Comparison of ENCODE assay signal across 36 mouse cellular contexts in genomic region chr11:89360895-89361294, GRCm38 (mm10). TPM values are rescaled to one million over a fixed set of nuclear protein-coding genes. Genes with fewer than 3 reads are reported as not detected.
"Had no signal": no experiment of that assay in that cellular context is flagged by ENCODE, and none has a peak within 500 bp of the region (broad histone marks: within the 10 kb centered on the region; RNA-seq: fewer than 3 reads in every experiment).

No protein-coding gene starts in this region.

- H3K27me3 ChIP-seq: limb, embryonic 12.5 days; limb, embryonic 13.5 days; limb, embryonic 15.5 days; liver, embryonic 12.5 days; liver, embryonic 13.5 days; liver, embryonic 15.5 days; lung, embryonic 15.5 days; megakaryocyte, embryonic 14.5 days; midbrain, embryonic 12.5 days; midbrain, embryonic 13.5 days; midbrain, embryonic 15.5 days; neural tube, embryonic 12.5 days had no signal

- DNase-seq: left cerebral cortex, postnatal 4 days; liver; liver, embryonic 13.5 days; liver, postnatal 0 days; lung, adult 18-20 months; lung, adult 2 months; lung, postnatal 10 days; lung, postnatal 14 days; lung, postnatal 36 days; midbrain, embryonic 14.5 days had no signal

- H3K4me3 ChIP-seq: limb, embryonic 10.5 days; limb, embryonic 12.5 days; limb, embryonic 13.5 days; limb, embryonic 15.5 days; liver, embryonic 12.5 days; liver, embryonic 13.5 days; liver, embryonic 15.5 days; lung, embryonic 15.5 days; megakaryocyte, embryonic 14.5 days; midbrain, embryonic 10.5 days; midbrain, embryonic 12.5 days; midbrain, embryonic 13.5 days; midbrain, embryonic 15.5 days; myocyte; neural tube, embryonic 12.5 days had no signal

- H3K4me2 ChIP-seq: limb, embryonic 12.5 days; limb, embryonic 13.5 days; limb, embryonic 15.5 days; liver, embryonic 11.5 days; liver, embryonic 12.5 days; liver, embryonic 13.5 days; liver, embryonic 15.5 days; lung, embryonic 14.5 days; lung, embryonic 15.5 days; midbrain, embryonic 11.5 days; midbrain, embryonic 12.5 days; midbrain, embryonic 13.5 days; midbrain, embryonic 15.5 days; neural tube, embryonic 12.5 days had no signal

- H3K9me3 ChIP-seq: limb, embryonic 10.5 days; limb, embryonic 12.5 days; limb, embryonic 13.5 days; limb, embryonic 15.5 days; liver, embryonic 12.5 days; liver, embryonic 13.5 days; liver, embryonic 15.5 days; lung, embryonic 15.5 days; midbrain, embryonic 10.5 days; midbrain, embryonic 12.5 days; midbrain, embryonic 13.5 days; midbrain, embryonic 15.5 days; neural tube, embryonic 12.5 days had no signal

- H3K36me3 ChIP-seq: limb, embryonic 10.5 days; limb, embryonic 12.5 days; limb, embryonic 13.5 days; limb, embryonic 15.5 days; liver, embryonic 12.5 days; liver, embryonic 13.5 days; liver, embryonic 15.5 days; lung, embryonic 15.5 days; midbrain, embryonic 10.5 days; midbrain, embryonic 12.5 days; midbrain, embryonic 13.5 days; midbrain, embryonic 15.5 days; neural tube, embryonic 12.5 days had no signal

- H3K4me1 ChIP-seq: liver, embryonic 12.5 days; liver, embryonic 13.5 days; liver, embryonic 15.5 days; megakaryocyte, embryonic 14.5 days had no signal

- ATAC-seq: liver, embryonic 12.5 days; liver, postnatal 0 days; midbrain, embryonic 13.5 days; midbrain, embryonic 15.5 days; midbrain, embryonic 16.5 days had no signal

- H3K27ac ChIP-seq: limb, embryonic 10.5 days; limb, embryonic 12.5 days; limb, embryonic 13.5 days; limb, embryonic 15.5 days; liver, embryonic 12.5 days; liver, embryonic 13.5 days; liver, embryonic 14.5 days; liver, embryonic 15.5 days; macrophage; midbrain, embryonic 10.5 days; midbrain, embryonic 12.5 days; midbrain, embryonic 13.5 days; midbrain, embryonic 15.5 days; neural tube, embryonic 12.5 days had no signal

- H3K9ac ChIP-seq: limb, embryonic 12.5 days; limb, embryonic 13.5 days; limb, embryonic 15.5 days; liver, embryonic 12.5 days; liver, embryonic 13.5 days; liver, embryonic 14.5 days; liver, embryonic 15.5 days; liver, postnatal 0 days; lung, embryonic 14.5 days; lung, embryonic 15.5 days; midbrain, embryonic 12.5 days; midbrain, embryonic 13.5 days; midbrain, embryonic 15.5 days; neural tube, embryonic 12.5 days had no signal

RNA-seq across cellular contexts. Expression of gene Nog, which starts 58.8 kb away (rescaled TPM):
- total RNA-seq: liver, adult 2 months; megakaryocyte progenitor cell, adult 5-6 weeks; megakaryocyte, adult 5-6 weeks; megakaryocyte-erythroid progenitor cell, adult 5-6 weeks; monocyte, adult 5-6 weeks had no signal
- polyA plus RNA-seq: liver, adult 2 months; liver, embryonic 13.5 days; liver, embryonic 15.5 days; liver, embryonic 16.5 days; liver, postnatal 0 days; macrophage had no signal
